ENCODE assay signal across 22 mouse cellular contexts in genomic region chr13:9886465-9887135, GRCm38 (mm10).
DNase-seq lines count a peak whose midpoint lies in the region; ATAC-seq and TF ChIP-seq lines count a peak whose summit lies in the region.
"Had no signal": no experiment of that assay in that cellular context is flagged by ENCODE, and none has a peak within 500 bp of the region (broad histone marks: within the 10 kb centered on the region; RNA-seq: fewer than 3 reads in every experiment).

No protein-coding gene starts in this region.

- no peak overlapping the region for H3K4me3 ChIP-seq in kidney, adult 2 months (ENCODE audit: insufficient read depth, low read depth, low read length)
- H3K4me3 ChIP-seq in lung, embryonic 14.5 days (ENCODE audit: low read depth, low read length), result no peak overlapping the region
- H3K4me3 ChIP-seq in lung, adult 2 months (replicated peaks; ENCODE audit: extremely low read depth, low read depth, low read length), result no peak overlapping the region
- H3K4me3 ChIP-seq: embryonic facial prominence, embryonic 15.5 days; forebrain, embryonic 12.5 days; heart, embryonic 13.5 days; hindbrain, embryonic 12.5 days; liver, embryonic 12.5 days had no signal

- ATAC-seq in lung, embryonic 14.5 days (ENCODE audit: insufficient read depth), result 0 out of 2 replicates have a peak, but pooled peaks have one; percentile 13
- ATAC-seq in cerebellum, adult (ENCODE audit: insufficient number of reproducible peaks, low FRiP score, low TSS enrichment), result no peak
- ATAC-seq: intestine, embryonic 16.5 days; liver, embryonic 12.5 days; liver, postnatal 0 days had no signal

- H3K9me3 ChIP-seq in lung, embryonic 14.5 days (ENCODE audit: low read depth, low read length), result no peaks in the 10 kb centered on the region
- H3K9me3 ChIP-seq: embryonic facial prominence, embryonic 15.5 days; forebrain, embryonic 12.5 days; G1E; heart, embryonic 13.5 days; hindbrain, embryonic 12.5 days; liver, embryonic 12.5 days had no signal

- no peak for TF ChIP-seq CTCF in kidney, adult 2 months (conservative IDR thresholded peaks at IDR 0.05; ENCODE audit: insufficient read depth, insufficient read length, low read depth, low read length)
- TF ChIP-seq CTCF in lung, embryonic 14.5 days (IDR thresholded peaks at IDR 0.05; ENCODE audit: low read depth), result no peak
- TF ChIP-seq CTCF in lung, adult 2 months (IDR thresholded peaks at IDR 0.05; ENCODE audit: insufficient read depth, low read length), result no peak

- no peak for TF ChIP-seq POLR2A in kidney, adult 2 months (IDR thresholded peaks at IDR 0.05; ENCODE audit: low read depth, low read length)
- no peak for TF ChIP-seq POLR2A in lung, adult 2 months (IDR thresholded peaks at IDR 0.05; ENCODE audit: borderline replicate concordance, extremely low read depth, low read depth, low read length)

- H3K36me3 ChIP-seq in kidney, adult 2 months (ENCODE audit: control insufficient read depth, insufficient read depth, low read length), result no peaks in the 10 kb centered on the region
- no peaks in the 10 kb centered on the region for H3K36me3 ChIP-seq in lung, embryonic 14.5 days (ENCODE audit: insufficient read depth)
- H3K36me3 ChIP-seq: embryonic facial prominence, embryonic 15.5 days; forebrain, embryonic 12.5 days; G1E; heart, embryonic 13.5 days; hindbrain, embryonic 12.5 days; liver, embryonic 12.5 days had no signal

- no peak overlapping the region for H3K4me2 ChIP-seq in lung, embryonic 14.5 days
- H3K4me2 ChIP-seq: embryonic facial prominence, embryonic 15.5 days; forebrain, embryonic 12.5 days; heart, embryonic 13.5 days; hindbrain, embryonic 12.5 days; liver, embryonic 12.5 days had no signal

- no peaks in the 10 kb centered on the region for H3K4me1 ChIP-seq in kidney, adult 2 months (ENCODE audit: control insufficient read depth, insufficient read depth, low read length)
- H3K4me1 ChIP-seq in lung, embryonic 14.5 days (ENCODE audit: insufficient read depth), result peaks cover 4% of the 10 kb centered on the region; the same call in 1 of the 2 replicates
- peaks cover 10% of the 10 kb centered on the region for H3K4me1 ChIP-seq in lung, adult 2 months (ENCODE audit: control insufficient read depth, insufficient read depth, low read length)
- H3K4me1 ChIP-seq: embryonic facial prominence, embryonic 15.5 days; forebrain, embryonic 12.5 days; hindbrain, embryonic 12.5 days; liver, embryonic 12.5 days had no signal

- WGBS in kidney, adult 2 months, result 71% methylated on average over 6 of the region's 6 CpGs
- 43% methylated on average over 6 of the region's 6 CpGs for WGBS in lung, embryonic 14.5 days
- 38% methylated on average over 6 of the region's 6 CpGs for WGBS in lung, adult 2 months

- peak; percentile 4 for DNase-seq in adrenal gland, postnatal 25 days
- DNase-seq in adrenal gland, adult 8-10 months, result no peak
- peak; percentile 23 for DNase-seq in kidney, adult 2 months
- no peak for DNase-seq in kidney, adult 9 months
- peak; percentile 16 for DNase-seq in lung, embryonic 14.5 days
- DNase-seq in lung, adult 2 months, result no peak
- peak; percentile 39 for DNase-seq in lung, postnatal 36 days
- DNase-seq: cerebellum, adult 2 months; gastrocnemius, postnatal 14 days; liver, postnatal 0 days; midbrain, embryonic 14.5 days; right cerebral cortex, postnatal 25 days; thymus, postnatal 14 days had no signal

- no peak overlapping the region for H3K27ac ChIP-seq in kidney, adult 2 months (ENCODE audit: insufficient read depth, low read depth, low read length)
- no peak overlapping the region for H3K27ac ChIP-seq in lung, embryonic 14.5 days (ENCODE audit: low read depth)
- H3K27ac ChIP-seq: embryonic facial prominence, embryonic 15.5 days; forebrain, embryonic 12.5 days; heart, embryonic 13.5 days; hindbrain, embryonic 12.5 days; kidney, postnatal 0 days; liver, embryonic 12.5 days had no signal

- no peaks in the 10 kb centered on the region for H3K27me3 ChIP-seq in kidney, adult 2 months (replicated peaks; ENCODE audit: control insufficient read depth, insufficient read depth, low read length)
- H3K27me3 ChIP-seq in lung, embryonic 14.5 days (ENCODE audit: insufficient read depth, low read length), result no peaks in the 10 kb centered on the region
- H3K27me3 ChIP-seq: embryonic facial prominence, embryonic 15.5 days; forebrain, embryonic 12.5 days; heart, embryonic 13.5 days; hindbrain, embryonic 12.5 days; liver, embryonic 12.5 days had no signal

- no peak overlapping the region for H3K9ac ChIP-seq in lung, embryonic 14.5 days
- H3K9ac ChIP-seq: embryonic facial prominence, embryonic 15.5 days; forebrain, embryonic 12.5 days; heart, embryonic 13.5 days; hindbrain, embryonic 12.5 days; liver, embryonic 12.5 days; liver, postnatal 0 days had no signal

Comparison
In these comparisons a context has a peak if more than half of its experiments do, and no peak if none do; other contexts are left out.
1. DNase-seq: peak in adrenal gland, postnatal 25 days (single experiment), kidney, adult 2 months (single experiment), lung, embryonic 14.5 days (single experiment) and lung, postnatal 36 days (single experiment); none in adrenal gland, adult 8-10 months (single experiment), kidney, adult 9 months (single experiment) and lung, adult 2 months (single experiment).